ENCODE assay signal across 8 mouse cellular contexts in the genomic region with DNA sequence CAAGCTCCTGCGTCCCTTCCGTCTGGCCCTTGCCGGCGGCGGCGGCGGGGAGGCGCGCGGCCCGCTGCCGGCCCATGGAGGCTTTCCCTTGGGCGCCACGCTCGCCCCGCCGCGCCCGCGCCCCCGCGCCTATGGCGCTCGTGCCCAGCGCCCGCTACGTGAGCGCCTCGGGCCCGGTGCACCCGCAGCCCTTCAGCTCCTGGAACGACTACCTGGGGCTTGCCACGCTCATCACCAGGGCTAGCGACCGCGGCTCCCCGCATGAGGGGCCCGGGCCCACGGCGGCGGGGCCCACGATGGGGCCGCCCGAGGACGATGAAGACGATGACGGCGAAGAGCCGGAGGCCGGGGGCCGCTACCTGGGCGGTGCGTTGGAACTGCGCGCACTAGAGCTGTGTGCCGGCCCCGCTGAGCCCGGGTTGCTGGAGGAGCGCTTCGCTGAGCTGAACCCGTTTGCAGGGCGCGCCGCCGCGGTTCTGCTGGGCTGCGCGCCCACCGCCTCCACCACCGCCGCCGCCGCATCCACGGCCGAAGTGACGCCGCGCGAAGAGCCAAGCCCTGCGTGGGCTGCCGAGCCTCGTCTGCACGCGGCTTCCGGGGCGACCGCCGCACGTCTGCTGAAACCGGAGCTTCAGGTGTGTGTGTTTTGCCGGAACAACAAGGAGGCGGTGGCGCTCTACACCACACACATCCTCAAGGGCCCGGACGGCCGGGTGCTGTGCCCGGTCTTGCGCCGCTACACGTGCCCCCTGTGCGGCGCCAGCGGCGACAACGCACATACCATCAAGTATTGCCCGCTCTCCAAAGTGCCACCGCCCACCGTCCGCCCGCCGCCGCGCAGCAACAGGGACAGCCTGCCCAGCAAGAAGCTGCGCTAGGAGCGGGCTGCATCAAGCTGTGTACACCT. TPM values are rescaled to one million over a fixed set of nuclear protein-coding genes. Genes with fewer than 3 reads are reported as not detected.
DNase-seq lines count a peak whose midpoint lies in the region; ATAC-seq and TF ChIP-seq lines count a peak whose summit lies in the region.

No protein-coding gene starts in this region.

- H3K4me3 ChIP-seq in ES-E14 (ENCODE audit: insufficient read depth in 1 of 2, low read depth in 1 of 2, low read length in 2 of 2, poor library complexity in 1 of 2, severe bottlenecking in 1 of 2) = peak overlapping the region; percentile 70 to 88
- H3K4me3 ChIP-seq in forebrain, embryonic 13.5 days = peak overlapping the region; percentile 77
- H3K4me3 ChIP-seq in hindbrain, embryonic 12.5 days = peak overlapping the region; percentile 85

- H3K9ac ChIP-seq in ES-E14 (ENCODE audit: insufficient read depth, low read depth, low read length, poor library complexity, severe bottlenecking) = peak overlapping the region; percentile 84
- peak overlapping the region; percentile 83 for H3K9ac ChIP-seq in forebrain, embryonic 13.5 days
- peak overlapping the region; percentile 81 for H3K9ac ChIP-seq in hindbrain, embryonic 12.5 days

- peaks cover 14% of the 10 kb centered on the region; the same call in 1 of the 2 replicates for H3K27me3 ChIP-seq in forebrain, embryonic 13.5 days
- H3K27me3 ChIP-seq in hindbrain, embryonic 12.5 days = peaks cover 17% of the 10 kb centered on the region

- peak; percentile 69 for ATAC-seq in forebrain, embryonic 13.5 days
- ATAC-seq in hindbrain, embryonic 12.5 days (ENCODE audit: low FRiP score) = peak; percentile 81

- no peaks in the 10 kb centered on the region for H3K36me3 ChIP-seq in ES-E14 (ENCODE audit: control insufficient read depth, insufficient read depth, low read length, poor library complexity, severe bottlenecking)
- H3K36me3 ChIP-seq in forebrain, embryonic 13.5 days (ENCODE audit: poor library complexity, severe bottlenecking) = peaks cover 9% of the 10 kb centered on the region
- peaks cover 11% of the 10 kb centered on the region; the same call in 1 of the 2 replicates for H3K36me3 ChIP-seq in hindbrain, embryonic 12.5 days

- H3K9me3 ChIP-seq in ES-E14 (ENCODE audit: control insufficient read depth, insufficient read depth, low read depth, low read length) = no peaks in the 10 kb centered on the region
- no peaks in the 10 kb centered on the region for H3K9me3 ChIP-seq in forebrain, embryonic 13.5 days (replicated peaks)
- no peaks in the 10 kb centered on the region for H3K9me3 ChIP-seq in hindbrain, embryonic 12.5 days (replicated peaks)

- peak overlapping the region; percentile 82 for H3K4me2 ChIP-seq in forebrain, embryonic 13.5 days
- H3K4me2 ChIP-seq in hindbrain, embryonic 12.5 days (replicated peaks) = peak overlapping the region; percentile 98

- DNase-seq in ES-E14 (ENCODE audit: low read depth, low spot score) = peak; percentile 22
- peak; percentile 50 for DNase-seq in c-Kit-positive CD71-positive TER-119-positive erythroid progenitor cells, embryonic 14.5 days (ENCODE audit: low spot score)
- DNase-seq in layer of hippocampus, postnatal 36 days = peak; percentile 64 to 65
- DNase-seq in lung, postnatal 14 days = peak; percentile 34
- peak; percentile 67 for DNase-seq in retina, postnatal 1 day
- peak; percentile 73 for DNase-seq in thymus, postnatal 4 days

- 0 out of 2 replicates have a peak overlapping the region, but pooled peaks have one; percentile 1 for H3K27ac ChIP-seq in ES-E14 (ENCODE audit: insufficient read depth, low read depth, low read length, poor library complexity, severe bottlenecking)
- H3K27ac ChIP-seq in forebrain, embryonic 13.5 days = peak overlapping the region; percentile 87
- H3K27ac ChIP-seq in hindbrain, embryonic 12.5 days = peak overlapping the region; percentile 89

- no peaks in the 10 kb centered on the region for H3K4me1 ChIP-seq in ES-E14 (ENCODE audit: control insufficient read depth in 2 of 2, insufficient read depth in 2 of 2, low read length in 2 of 2, poor library complexity in 1 of 2)
- H3K4me1 ChIP-seq in forebrain, embryonic 13.5 days = peaks cover 20% of the 10 kb centered on the region
- H3K4me1 ChIP-seq in hindbrain, embryonic 12.5 days = peaks cover 19% of the 10 kb centered on the region

- in situ Hi-C loops in ES-E14 (cut with MboI; ENCODE audit: low sequenced_read_pairs in 2 of 2, unreplicated experiment in 2 of 2) = no loop called here

- WGBS in forebrain, embryonic 13.5 days = under 1% methylated on average over 92 of the region's 115 CpGs
- under 1% methylated on average over 112 of the region's 115 CpGs for WGBS in hindbrain, embryonic 12.5 days

TF ChIP-seq in ES-E14, 5 proteins besides CTCF, POLR2A, EP300 and RAD21:
- TF ChIP-seq CHD2 (IDR thresholded peaks at IDR 0.05; ENCODE audit: low read depth, low read length) (no peak), MAFK (IDR thresholded peaks at IDR 0.05; ENCODE audit: insufficient read depth, low read depth, low read length) (no peak), ZNF384 (IDR thresholded peaks at IDR 0.05; ENCODE audit: low read depth, low read length) (no peak), HCFC1 (IDR thresholded peaks at IDR 0.05; ENCODE audit: borderline replicate concordance, insufficient read depth, low read length) (peak; percentile 17; the same call in 1 of the 2 replicates), ZC3H11A (IDR thresholded peaks at IDR 0.05; ENCODE audit: borderline replicate concordance, low read depth, low read length) (no peak)

RNA-seq across cellular contexts. Expression of a gene that starts 0.7 kb away (rescaled TPM):
- total RNA-seq in ES-E14 (2012; rRNA removed) = 5.4 and 6.9 TPM in 2 replicates
- polyA plus RNA-seq in forebrain, embryonic 13.5 days (2015; fragmentation: Nextera tagmentation; extraction: Ambion mirVana) = 7.5 and 8.0 TPM in 2 replicates
- 9.0 and 9.6 TPM in 2 replicates for polyA plus RNA-seq in hindbrain, embryonic 12.5 days (2016; fragmentation: Nextera tagmentation; extraction: Ambion mirVana)
- total RNA-seq in layer of hippocampus, postnatal 36 days (2021) = 10 to 100 TPM; 17.5 to 17.8 TPM

RNA-seq across cellular contexts. Expression of a gene that starts 34.0 kb away (rescaled TPM):
- total RNA-seq in ES-E14 (2012; rRNA removed) = 234 and 237 TPM in 2 replicates
- polyA plus RNA-seq in forebrain, embryonic 13.5 days (2015; fragmentation: Nextera tagmentation; extraction: Ambion mirVana) = 125 and 135 TPM in 2 replicates
- polyA plus RNA-seq in hindbrain, embryonic 12.5 days (2016; fragmentation: Nextera tagmentation; extraction: Ambion mirVana) = 126 and 129 TPM in 2 replicates
- 100 to 1,000 TPM; 101 to 107 TPM for total RNA-seq in layer of hippocampus, postnatal 36 days (2021)

RNA-seq across cellular contexts. Expression of a gene that starts 54.9 kb away (rescaled TPM):
- 15.6 and 17.0 TPM in 2 replicates for total RNA-seq in ES-E14 (2012; rRNA removed)
- polyA plus RNA-seq in forebrain, embryonic 13.5 days (2015; fragmentation: Nextera tagmentation; extraction: Ambion mirVana) = 35.9 and 36.2 TPM in 2 replicates
- 38.2 and 43.5 TPM in 2 replicates for polyA plus RNA-seq in hindbrain, embryonic 12.5 days (2016; fragmentation: Nextera tagmentation; extraction: Ambion mirVana)
- total RNA-seq in layer of hippocampus, postnatal 36 days (2021) = 10 to 100 TPM; 45.9 to 46.3 TPM

Comparison
In these comparisons a context has a peak if more than half of its experiments do, and no peak if none do; other contexts are left out.
1. Peak in every context shown above with its lines: DNase-seq, ATAC-seq, H3K4me3 ChIP-seq and H3K27ac ChIP-seq.
2. DNase-seq: peak in every context shown above with its lines; median percentile 73 in thymus, postnatal 4 days; 67 in retina, postnatal 1 day; 64 in layer of hippocampus, postnatal 36 days; 50 in c-Kit-positive CD71-positive TER-119-positive erythroid progenitor cells, embryonic 14.5 days; 34 in lung, postnatal 14 days; 22 in ES-E14.
3. H3K27ac ChIP-seq: peak in every context shown above with its lines; median percentile 89 in hindbrain, embryonic 12.5 days; 87 in forebrain, embryonic 13.5 days; 1 in ES-E14.